Mouse (Mus musculus) spleen, adult 12 weeks (tissue): ENCODE measurements at regions not wholly inside any gene's neighbourhood (a gene's known extent, or its start where the extent isn't known, plus 50 kb on each side); places are given as distances from the start of the nearest gene placed in this dataset.

Source experiments
- DNase-seq: peaks from one replicate; pipeline ENCODE4 v3.0.0; 2022; ENCODE audit warnings: low spot score

DNA sequence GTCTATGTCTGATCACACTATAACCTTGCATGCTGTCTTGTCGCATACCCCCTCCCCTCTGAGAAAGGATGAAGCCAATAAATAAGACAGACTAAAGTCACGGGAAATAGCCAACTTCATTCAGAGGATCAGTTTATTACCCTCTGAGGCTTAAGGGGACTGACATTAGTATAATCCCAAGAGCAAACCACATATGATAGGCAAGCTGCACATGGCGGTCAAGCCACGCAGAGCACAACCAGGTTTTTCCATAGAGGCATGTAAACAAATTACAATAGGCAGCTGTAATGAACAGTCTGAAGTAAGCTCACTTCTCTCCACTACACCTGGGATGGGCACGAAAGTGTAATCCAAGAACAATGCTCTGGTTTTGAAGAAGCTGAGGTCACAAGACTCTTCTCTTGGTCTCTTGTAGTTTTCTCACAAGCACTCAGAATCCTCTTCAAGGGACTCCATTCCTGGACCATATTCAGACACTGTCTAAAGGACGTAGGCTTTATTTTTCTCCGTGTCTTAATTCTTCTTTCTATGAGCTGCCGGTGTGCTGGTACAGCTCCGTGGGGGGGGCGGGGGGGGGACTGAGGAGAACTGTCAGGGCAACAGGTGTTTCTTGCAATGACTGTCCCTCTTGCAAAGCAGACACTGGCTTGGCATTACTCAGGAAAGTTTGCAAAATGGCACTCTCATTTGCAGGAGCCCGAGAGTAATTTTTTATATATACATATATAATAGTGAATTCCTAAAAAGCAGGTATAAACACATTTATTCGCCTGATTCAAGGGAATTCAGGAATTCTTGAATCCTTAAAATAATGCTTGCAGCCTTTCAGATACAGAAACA is 118.4 kb upstream of the Itga4 start:
- no peak for DNase-seq

DNA sequence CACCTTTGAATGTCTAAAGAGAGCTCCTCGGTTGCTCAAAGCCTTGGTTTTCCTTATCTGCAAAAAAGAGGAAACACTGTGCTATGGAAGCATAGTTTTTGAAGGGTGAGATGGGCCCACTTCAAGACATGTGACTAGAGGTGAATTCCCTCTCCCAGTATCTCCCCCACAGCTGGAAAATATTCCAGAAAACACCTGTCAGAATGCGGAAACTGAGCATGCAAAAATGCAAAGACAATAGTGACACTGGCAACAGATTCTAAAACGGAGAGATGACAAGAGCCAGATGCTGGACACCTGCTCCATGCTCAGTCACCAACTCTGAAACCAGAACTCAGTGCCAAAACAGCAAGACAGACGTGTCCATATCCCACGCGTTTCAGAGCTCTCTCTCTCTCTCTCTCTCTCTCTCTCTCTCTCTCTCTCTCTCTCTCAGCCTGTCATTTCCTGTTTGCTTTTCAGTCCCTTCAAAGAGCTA is 117.5 kb upstream of the Itga4 start:
- DNase-seq = no peak

DNA sequence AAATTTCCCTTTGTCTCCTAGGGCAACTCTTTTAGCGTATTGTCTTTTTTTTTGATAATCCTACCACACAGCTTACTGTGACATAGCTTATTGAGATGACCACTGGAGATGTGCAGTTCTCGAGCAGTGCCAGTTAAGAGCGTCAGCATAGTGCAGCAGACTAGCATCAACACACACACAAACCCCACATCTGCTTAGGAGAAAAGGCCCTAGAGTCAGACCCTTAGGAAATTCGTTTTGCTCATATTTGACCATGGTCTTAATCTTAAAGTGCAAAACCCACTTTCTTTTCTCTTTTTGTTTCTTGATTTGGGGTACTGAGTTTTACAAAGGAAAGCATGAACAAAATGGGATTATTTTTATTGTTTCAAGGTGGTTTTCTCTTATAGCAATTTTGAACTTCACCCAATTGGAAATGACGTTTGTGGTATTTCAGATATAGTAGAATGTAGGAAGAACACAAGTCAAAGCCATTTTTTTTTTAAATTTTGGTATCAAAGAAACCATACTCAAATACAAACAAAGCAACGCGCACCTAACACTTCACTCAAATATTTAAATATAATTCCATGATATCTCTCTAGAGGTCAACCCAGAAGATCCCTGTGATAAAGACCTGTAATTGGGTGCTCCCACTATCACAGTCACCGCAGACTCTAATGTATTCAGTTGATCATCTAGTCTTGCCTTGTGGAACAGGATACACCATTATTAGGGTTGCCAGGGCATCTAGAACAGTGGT is 116.7 kb upstream of the Itga4 start:
- DNase-seq = no peak

DNA sequence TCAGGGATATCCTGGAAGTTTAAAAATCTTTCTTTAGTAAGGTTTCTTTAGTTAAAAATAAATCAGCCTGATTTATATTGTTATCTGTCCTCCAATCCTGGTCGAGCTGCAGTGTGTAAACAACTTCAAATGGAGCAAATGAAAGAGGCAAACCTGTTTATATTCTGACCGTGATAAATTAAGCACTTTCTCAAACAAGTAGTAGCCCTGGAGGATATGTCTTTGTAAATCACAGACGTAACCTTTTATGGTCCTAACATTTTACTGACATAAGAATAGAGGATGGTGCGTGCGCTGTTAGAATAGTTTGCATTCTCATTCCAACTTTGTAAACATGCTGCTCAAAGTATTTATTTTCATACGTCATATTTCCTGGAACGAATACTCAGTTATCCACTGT is 113.3 kb upstream of the Itga4 start:
- no peak for DNase-seq

DNA sequence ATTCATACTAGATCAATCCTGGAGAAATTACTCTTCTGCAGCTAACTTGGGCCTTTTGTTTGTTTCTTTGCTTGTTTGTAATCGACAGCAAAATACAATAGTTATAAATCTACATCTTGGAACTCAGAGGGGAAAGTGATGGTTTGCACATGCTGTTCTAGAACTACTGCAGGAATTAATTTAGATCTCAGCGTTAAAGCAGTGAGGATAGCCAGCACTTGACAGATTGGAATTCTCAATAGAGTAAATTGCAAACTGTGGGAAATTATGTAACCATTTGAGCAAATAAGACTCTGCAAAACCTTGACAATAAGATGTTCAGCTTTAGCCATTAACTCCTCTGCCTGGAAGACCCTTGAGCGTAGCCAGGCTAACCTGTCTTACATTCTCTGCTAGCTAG is 112.0 kb upstream of the Itga4 start:
- no peak for DNase-seq

DNA sequence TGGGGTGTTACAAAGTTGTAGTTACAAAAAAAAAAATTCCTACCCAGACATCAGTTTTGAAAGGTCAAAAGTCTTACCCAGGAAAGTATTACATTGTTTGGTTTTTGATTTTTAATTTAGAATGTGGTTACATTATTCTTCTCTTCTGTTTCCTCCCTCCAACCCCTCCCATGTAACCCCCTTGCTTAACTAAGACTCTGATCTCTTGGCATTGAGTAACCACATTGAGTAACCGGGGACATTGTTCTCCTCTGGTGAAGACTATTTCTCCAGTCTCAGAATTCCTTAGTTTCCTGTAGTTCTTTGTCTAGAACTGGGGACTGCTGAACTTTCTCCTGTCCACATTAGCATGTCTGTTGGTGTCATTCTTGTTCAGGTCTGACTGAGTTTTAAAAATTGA is 109.3 kb upstream of the Itga4 start:
- no peak for DNase-seq

DNA sequence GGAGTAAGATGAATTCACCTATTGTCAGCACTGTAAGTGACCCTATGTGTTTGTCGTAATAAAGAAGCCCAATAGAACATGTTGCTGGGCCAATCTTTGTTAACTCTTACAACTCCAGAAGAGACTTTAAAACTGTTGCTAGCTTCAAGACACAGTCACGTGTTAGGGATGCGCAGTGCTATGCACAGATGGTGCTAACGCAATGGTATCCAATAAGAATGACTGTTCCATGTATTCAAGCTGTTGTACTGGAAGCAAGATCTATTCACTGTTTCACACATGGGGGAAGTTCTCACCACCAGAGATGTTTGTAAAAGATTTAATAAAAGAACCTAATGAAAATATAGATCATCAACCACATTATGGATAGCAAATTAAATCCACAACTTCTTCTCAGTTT is 108.7 kb upstream of the Itga4 start:
- no peak for DNase-seq

DNA sequence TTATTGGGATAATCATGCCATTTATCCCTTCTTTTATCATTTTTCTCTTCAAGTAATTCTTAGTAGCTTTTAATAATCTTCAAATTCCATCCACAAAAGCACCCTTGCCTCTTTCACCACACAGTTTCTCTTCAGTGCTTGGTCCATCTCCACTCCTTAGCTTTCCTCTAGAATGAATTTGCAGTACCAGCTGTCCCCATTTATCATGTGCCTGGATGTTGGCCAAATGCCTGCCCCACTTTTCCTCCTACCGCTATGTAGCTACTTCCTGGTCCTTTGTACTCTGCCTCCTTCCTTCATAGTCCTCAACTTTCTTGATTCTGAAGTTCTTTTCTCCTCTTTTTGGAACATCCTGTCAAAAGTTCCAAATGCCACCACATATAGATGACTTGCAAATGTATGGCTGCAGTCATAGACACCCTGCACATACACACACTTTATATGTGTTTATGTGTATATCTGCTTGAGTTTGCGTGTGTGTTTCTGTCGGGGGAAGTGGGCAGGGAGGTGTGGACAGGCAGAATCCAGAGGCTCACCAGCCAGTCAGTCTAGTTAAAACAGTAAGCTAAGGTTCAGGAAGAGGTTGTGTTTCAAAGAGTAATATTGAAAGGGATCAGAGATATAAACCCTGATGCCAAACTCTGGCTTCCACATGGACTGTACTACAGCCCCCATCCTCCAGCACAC is 106.1 kb upstream of the Itga4 start:
- DNase-seq = no peak

DNA sequence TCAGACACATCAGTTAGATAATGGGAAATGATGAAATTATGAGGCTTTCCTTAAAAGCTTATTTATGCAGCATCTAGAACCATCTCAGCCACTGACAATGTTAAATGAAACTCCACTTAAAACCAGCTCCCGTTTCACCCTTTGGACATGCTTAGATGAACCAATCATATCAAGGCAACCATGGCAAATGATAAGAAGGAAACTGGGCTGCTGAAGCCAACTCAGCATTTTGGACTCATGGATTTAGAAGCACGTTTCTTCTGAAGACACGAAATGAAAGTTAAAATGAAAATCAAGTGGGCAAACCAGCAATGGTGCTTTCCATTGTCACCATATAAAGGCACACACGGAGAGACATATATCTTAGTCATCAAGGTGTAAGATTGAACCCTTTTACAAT is 103.6 kb upstream of the Itga4 start:
- DNase-seq = no peak

DNA sequence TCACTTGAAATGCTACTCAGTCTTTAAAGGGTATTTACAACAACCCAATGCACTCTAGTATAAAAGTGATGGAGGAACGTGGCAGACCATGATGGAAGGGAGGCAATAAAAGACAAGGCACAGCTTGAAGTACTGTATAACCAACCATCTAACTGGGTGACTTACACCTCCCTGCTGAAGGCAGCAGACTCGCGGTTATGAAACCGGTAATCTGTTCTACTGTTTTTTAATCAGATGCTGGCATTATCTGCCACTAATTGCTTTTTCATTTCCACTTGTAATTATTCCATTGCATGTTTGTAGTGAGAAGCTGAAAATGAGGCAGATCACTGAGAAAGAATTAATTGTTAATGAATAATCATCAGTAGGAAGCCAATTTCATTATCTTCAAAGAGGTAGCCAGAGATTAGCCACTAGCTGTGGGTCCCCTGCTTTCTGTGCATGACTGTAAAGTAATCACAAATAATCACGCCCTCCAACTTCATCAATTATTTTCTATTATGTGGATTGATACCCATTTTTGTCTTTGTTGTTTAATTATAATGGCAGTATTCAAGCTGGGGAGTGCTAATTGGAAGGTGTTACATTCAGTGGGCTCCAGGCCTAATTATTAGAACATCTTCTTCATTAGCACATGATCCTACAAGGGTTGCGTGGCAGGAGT is 103.1 kb upstream of the Itga4 start:
- DNase-seq = no peak

DNA sequence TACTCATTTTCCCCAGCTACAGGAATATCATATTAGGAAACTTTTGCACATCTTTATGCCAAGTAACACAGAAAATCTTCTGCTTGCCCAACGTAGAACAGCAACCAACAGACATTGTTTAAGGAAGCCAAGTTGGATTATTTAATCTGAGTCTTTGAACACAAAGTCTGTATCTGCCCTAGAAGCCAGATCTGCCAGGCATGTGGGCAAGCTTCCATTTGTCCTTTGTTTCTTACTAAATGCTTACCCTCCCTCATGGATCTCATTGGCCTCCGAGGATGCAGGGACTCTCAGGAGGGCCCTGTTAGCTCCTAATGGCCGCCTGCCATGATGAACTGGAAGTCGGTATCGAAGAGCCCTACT is 102.5 kb upstream of the Itga4 start:
- no peak for DNase-seq

DNA sequence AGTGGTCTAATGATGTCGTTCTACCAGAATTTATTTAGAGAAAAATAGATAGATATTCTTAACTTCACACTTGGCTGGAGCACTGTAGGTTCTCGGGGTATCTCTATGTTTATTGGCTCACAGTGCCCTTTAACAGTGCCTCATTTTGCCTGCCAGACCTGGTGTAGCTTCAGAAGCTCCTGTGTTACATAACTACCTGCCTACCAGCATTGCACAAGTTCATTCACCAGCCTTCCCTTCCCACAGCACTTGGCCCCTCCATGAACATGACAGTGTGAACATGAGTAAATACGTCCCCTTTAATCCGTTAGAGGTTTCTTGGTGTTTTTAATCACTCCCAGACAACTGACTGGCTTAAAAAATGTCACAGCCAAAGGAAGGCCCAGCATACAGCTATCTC is 102.2 kb upstream of the Itga4 start:
- DNase-seq = no peak

DNA sequence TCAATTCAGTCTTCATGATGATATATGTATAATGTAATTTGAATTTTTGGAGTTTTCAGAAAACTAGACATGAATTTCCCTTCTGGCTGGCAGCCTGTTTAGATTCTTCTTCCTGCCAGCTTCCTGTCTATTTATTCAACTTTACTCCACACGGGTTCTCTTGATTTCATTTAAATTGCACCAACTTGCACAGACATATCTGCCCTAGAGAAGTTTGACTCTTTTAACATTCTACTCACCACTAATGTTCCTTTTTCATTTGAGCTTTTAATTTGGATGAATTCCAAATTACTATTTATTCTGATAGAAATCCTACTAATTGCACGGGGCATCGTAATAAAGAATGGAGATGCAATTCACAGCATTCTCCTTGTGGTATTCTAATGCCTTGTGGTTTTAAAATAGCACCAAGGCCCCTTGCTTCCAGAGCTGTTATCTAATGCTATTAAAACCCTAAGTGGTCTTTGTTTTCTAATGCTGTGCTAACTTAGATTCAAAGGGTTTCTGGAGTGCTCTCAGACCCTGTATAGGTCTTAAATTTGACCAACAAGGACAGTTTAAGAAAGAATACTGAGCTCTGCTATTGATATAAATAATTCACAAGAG is 96.7 kb upstream of the Itga4 start:
- DNase-seq = no peak

DNA sequence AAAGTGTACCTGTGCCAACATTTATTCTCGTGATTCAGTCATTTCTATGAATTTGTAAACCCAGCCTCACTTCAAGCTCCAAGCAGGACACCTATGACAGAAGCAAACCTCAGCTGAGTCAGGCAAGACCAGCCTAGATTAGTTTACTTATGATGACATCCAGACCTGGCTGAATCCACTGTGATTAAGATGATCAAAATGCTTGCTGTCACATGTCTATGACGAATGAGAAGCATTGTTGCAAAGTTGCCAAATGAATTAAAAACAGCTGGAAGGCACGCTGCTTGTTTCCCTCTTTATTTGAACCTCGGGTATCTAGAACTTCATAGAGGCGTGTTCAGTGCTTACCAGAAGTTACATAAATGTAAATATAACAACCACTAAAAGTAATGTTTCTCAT is 95.9 kb upstream of the Itga4 start:
- no peak for DNase-seq

DNA sequence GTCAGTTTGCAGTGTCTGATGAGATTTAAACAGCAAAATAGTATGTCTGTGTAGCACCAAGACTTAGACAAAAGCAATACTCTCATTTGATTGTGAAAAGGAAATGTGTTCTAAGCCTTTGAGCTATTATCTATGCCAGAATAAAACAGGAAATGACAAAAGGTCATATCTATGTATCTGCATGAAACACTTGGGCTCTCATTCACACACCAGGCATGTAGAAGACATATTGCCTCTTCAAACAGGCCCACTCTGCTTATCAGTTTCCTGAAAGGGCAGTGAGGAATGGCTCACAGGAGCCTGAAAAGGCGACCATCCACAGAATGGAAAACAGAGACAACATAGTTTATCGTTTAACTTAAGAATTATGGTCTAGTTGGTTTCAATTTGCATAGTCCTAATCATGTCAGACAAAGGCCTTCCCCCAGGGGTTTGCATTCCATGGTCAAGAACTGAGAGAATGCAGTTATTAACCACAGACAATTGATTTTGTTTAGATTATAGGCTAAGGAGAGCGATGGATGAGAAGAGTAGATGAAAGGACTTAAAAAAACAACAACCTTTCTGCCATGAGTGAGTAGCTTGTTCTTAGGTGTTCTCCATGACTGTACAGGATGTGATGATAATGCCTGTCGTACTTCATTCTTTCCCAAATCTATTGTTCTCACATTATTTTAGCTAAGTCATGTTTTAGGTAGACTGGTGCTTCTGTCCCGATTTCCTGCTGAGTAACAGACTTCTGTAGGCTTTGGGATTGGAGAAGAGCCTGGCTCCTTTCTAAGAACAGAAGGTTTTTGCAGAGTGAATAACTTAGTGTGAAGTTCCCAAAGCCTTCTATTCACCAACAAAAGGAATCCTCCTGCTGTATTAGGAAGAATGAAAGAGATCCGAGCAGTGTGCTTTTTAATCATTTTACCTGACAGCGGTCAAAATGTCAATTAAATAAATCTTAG is 82.0 kb upstream of the Itga4 start:
- no peak for DNase-seq

DNA sequence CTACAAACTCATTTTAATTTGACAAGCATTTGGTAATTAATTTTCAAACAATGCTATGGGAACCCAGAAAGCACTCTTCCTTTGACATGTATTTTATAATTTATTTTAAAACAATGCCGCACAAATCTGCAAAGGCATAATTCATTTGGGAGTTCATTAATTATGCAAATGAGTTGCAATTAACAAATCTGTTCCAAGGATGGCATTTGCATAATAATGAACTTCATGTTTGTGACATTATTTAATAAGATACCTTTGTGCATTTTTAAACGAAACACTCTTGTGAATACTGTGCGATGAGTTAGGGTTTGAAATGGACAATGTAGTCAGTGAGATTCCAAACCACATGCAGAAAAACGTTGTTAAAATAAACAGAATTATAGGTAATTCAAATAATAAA is 80.9 kb upstream of the Itga4 start:
- DNase-seq = no peak

DNA sequence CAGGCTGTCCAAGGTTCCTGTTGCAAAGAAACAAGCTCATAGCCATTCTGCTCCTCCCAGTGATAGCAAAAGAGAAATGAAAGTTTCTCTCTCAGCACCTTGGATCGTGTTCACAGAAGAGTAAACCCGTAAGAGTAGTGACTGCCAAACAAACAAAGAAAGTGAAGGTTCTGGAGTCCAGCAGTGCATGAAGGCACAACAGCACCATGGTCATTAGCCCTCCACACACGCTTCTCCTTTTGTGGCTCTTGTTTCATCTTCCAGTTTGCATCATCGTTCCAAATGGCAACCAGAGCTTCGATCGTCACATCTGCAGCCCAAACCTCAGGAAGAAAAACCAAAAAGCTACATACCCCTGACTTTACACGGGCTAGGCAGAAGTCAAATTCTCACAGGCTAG is 74.4 kb upstream of the Itga4 start:
- DNase-seq = no peak

DNA sequence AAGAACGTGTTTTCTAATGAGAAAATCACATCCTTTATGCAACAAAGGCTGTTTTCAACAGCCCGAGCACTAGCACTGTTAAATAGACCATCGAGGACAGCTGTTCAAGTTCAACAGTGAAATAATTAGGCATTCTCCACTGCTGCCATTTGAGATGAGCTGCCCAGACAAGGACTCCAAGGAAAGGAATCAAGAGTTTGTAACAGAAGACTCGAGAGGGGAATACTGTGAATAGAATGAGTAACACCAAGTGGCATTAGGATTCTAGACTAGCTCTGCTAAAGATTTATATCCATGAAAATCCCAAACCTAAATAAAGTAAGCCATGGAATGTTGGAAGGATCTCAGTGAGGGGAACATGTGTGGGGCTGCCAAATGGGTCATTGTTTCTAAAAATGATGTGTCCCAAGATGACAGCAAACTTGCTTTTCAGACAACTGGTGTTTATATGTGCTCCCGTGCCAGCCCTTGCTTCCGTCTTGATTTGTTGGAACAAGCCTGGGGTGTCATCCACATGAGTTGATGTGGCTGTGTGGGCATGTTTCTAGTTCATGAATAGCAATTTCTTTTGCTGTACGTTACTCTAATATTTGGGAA is 72.1 kb upstream of the Itga4 start:
- DNase-seq = no peak

DNA sequence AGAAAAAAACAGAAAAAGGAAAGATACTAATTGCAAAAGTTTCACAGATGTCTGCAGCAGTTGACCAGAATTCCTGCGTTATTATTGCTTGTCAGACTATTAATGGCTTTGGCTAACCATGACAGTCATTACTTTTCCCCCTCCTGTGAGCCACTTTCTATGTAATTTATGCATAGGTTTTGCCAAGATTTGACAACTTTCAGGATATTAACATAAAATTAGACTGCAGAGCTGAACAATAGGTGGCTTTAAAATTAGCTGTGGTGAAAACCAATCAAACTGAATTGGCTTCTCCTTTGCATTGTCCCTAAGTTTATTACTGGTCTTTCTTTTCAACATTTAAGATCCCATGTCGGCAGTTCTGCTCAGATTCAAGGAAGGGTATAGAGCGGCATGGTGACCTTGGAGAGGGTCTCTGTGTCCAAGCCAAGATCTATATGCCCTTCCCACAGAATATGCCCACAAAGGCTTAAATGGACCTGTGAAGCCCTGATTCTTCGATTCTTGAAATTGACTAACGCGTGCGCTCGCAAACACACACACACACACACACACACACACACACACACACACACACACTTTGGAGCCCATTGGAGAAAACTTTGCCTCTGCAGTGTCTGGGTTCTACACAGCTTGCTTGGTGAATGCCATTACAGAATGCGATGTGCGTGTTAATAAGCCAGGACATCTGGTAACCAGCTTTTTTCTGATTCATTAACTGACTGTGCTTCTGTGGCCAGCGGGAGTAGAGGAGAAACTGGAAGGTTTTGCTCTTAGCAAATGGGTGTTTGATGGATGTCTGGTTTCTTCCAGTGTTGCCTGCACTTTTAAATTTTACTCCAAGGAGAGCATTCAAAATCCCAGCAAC is 69.8 kb upstream of the Itga4 start:
- no peak for DNase-seq

DNA sequence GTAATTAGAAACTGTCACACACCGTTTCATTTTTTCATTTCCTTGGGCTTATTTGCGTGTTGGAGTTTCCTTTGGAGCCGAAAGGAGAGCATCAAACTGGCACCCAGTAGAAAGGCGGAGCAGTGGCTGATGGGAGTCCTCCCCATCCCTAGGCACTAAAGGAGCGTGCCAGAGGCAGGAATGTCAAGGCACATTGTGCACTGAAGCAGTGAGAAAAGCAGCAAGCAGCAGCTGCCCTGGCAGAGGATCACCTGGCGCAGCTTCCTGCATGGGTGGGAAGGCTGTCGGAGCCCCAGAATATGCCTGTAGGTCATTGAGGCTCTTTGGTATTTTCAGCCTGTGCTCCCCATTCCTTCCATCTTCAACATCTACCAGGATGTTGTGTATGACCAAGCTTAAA is 68.3 kb upstream of the Itga4 start:
- no peak for DNase-seq
